Mouse (Mus musculus) skeletal muscle tissue, adult 2 months (tissue): Measurements from ENCODE around the gene Nanos2.

Source experiments
- DNase-seq: peaks from one replicate; pipeline ENCODE4 v3.0.0-alpha.2; 2012; ENCODE audit warnings: low read depth, low spot score

Gene Nanos2

GRCm38 (mm10) chr7:18990601-18991295 lies 3.5 kb downstream of the Nanos2 start, which contains the start of gene Mypop:
Mypop (plus strand) TSS chr7:18991245.
- peak; percentile 100 for DNase-seq

- no peak for DNase-seq
Measured at GRCm38 (mm10) chr7:18991660-18992293, 4.6 kb downstream of the Nanos2 start.

- no peak for DNase-seq
Measured at GRCm38 (mm10) chr7:18992294-18992675, 5.1 kb downstream of the Nanos2 start.

GRCm38 (mm10) chr7:18993036-18993435 lies 5.8 kb downstream of the Nanos2 start:
- no peak for DNase-seq

GRCm38 (mm10) chr7:18998835-18999234 lies 11.6 kb downstream of the Nanos2 start:
- no peak for DNase-seq

- no peak for DNase-seq
Measured at GRCm38 (mm10) chr7:19000421-19000820, 13.2 kb downstream of the Nanos2 start.

GRCm38 (mm10) chr7:19001066-19001806 lies 14.0 kb downstream of the Nanos2 start:
- no peak for DNase-seq

GRCm38 (mm10) chr7:19001807-19002085 lies 14.5 kb downstream of the Nanos2 start:
- DNase-seq, result no peak

- no peak for DNase-seq
Measured at GRCm38 (mm10) chr7:19002115-19002514, 14.9 kb downstream of the Nanos2 start.

- DNase-seq, result peak; percentile 82
Measured at GRCm38 (mm10) chr7:19002848-19003498, 15.8 kb downstream of the Nanos2 start.

- peak; percentile 92 for DNase-seq
Measured at GRCm38 (mm10) chr7:19003902-19004630, 16.9 kb downstream of the Nanos2 start, which contains the start of gene Irf2bp1. Irf2bp1 (plus strand) TSS chr7:19004044.

GRCm38 (mm10) chr7:19004631-19005079 lies 17.5 kb downstream of the Nanos2 start:
- DNase-seq, result no peak

- no peak for DNase-seq
Measured at GRCm38 (mm10) chr7:19005417-19006121, 18.4 kb downstream of the Nanos2 start.

GRCm38 (mm10) chr7:19006476-19006875 lies 19.3 kb downstream of the Nanos2 start:
- peak; percentile 76 for DNase-seq

- no peak for DNase-seq
Measured at GRCm38 (mm10) chr7:19007026-19007977, 20.1 kb downstream of the Nanos2 start.

GRCm38 (mm10) chr7:19010581-19010980 lies 23.4 kb downstream of the Nanos2 start:
- DNase-seq, result no peak

GRCm38 (mm10) chr7:19012025-19012621 lies 24.9 kb downstream of the Nanos2 start:
- DNase-seq, result no peak

- no peak for DNase-seq
Measured at GRCm38 (mm10) chr7:19012882-19013281, 25.7 kb downstream of the Nanos2 start.

GRCm38 (mm10) chr7:19014452-19014851 lies 27.3 kb downstream of the Nanos2 start:
- DNase-seq, result no peak
